Mouse (Mus musculus) neural tube, embryonic 11.5 days (tissue): Measurements from ENCODE around the gene Aldh8a1. TPM values are rescaled to one million over a fixed set of nuclear protein-coding genes. Genes with fewer than 3 reads are reported as not detected.
"Not testable (repeated sequence)": the region's sequence is repeated elsewhere in the genome, so short reads cannot be mapped to it uniquely, and the experiment has no call there.

ENCODE experiments used
- ATAC-seq: fragments of 200-750 bp; cut with Nextera tagmentation; 2 replicates; pipeline ENCODE4 v1.8.0; 2017; ENCODE audit warnings: moderate number of reproducible peaks, mild to moderate bottlenecking, moderate TSS enrichment, moderate library complexity; ENCODE audit not compliant: insufficient read depth, low FRiP score, low TSS enrichment
- DNase-seq: peaks from one replicate; pipeline ENCODE4 v3.0.0-alpha.2; 2015; ENCODE audit warnings: low spot score
- H3K27ac ChIP-seq: fragments of 300-500 bp; sonication (generic); 2 replicates; pipeline ENCODE4 v1.5.1; 2014; ENCODE audit warnings: low read depth, mild to moderate bottlenecking, low read length
- H3K27me3 ChIP-seq: fragments of 300-500 bp; sonication (generic); 2 replicates; pipeline ENCODE4 v1.6.1; 2014; ENCODE audit warnings: mild to moderate bottlenecking, low read length, mixed read lengths; ENCODE audit not compliant: control insufficient read depth, insufficient read depth
- H3K36me3 ChIP-seq: fragments of 300-500 bp; sonication (generic); 2 replicates; pipeline ENCODE4 v1.6.1; 2014; ENCODE audit warnings: mild to moderate bottlenecking, low read length, moderate library complexity, mixed read lengths; ENCODE audit not compliant: control insufficient read depth, insufficient read depth
- H3K4me1 ChIP-seq: fragments of 300-500 bp; sonication (generic); 2 replicates; pipeline ENCODE4 v1.6.1; 2014; ENCODE audit warnings: low read length, mixed read lengths; ENCODE audit not compliant: control insufficient read depth, insufficient read depth
- H3K4me2 ChIP-seq: fragments of 300-500 bp; sonication (generic); 2 replicates; pipeline ENCODE4 v1.6.1; 2014; ENCODE audit warnings: low read depth, mild to moderate bottlenecking, moderate library complexity
- H3K4me3 ChIP-seq: fragments of 300-500 bp; sonication (generic); 2 replicates; pipeline ENCODE4 v1.5.1; 2014; ENCODE audit warnings: low read depth, low read length
- H3K9ac ChIP-seq: fragments of 300-500 bp; sonication (generic); 2 replicates; pipeline ENCODE4 v1.6.1; 2014; ENCODE audit warnings: mild to moderate bottlenecking, low read length
- H3K9me3 ChIP-seq: fragments of 300-500 bp; sonication (generic); 2 replicates; pipeline ENCODE4 v1.6.1; 2016; ENCODE audit warnings: low read length; ENCODE audit not compliant: control insufficient read depth
- WGBS: fragments of 180-500 bp; shearing (Covaris S2); extraction: QIAGEN DNeasy Blood & Tissue Kit; methylation state at CpG from one replicate; pipeline ENCODE4 v1.1.7; 2014; 5-methylcytosine and 5-hydroxymethylcytosine counted together
- polyA plus RNA-seq: library from polyadenylated mRNA; unstranded; fragments of >200 nt; fragmentation: Nextera tagmentation; extraction: Ambion mirVana; gene quantifications from 2 replicates; pipeline ENCODE4 v1.2.1, GENCODE M21; 2014

Aldh8a1 gene
- polyA plus RNA-seq, 1 experiment from 2014 or later: not detected

GRCm38 (mm10) chr10:21385111-21385663 lies 8.1 kb downstream of the Aldh8a1 start:
- WGBS: 74% methylated on average over 3 of the region's 3 CpGs
- ATAC-seq (no peak), DNase-seq (no peak)
- Histone ChIP-seq H3K4me1 (no peaks in the 10 kb centered on the region), H3K27ac (no peak overlapping the region), H3K9me3 (no peaks in the 10 kb centered on the region), H3K9ac (no peak overlapping the region), H3K4me2 (no peak overlapping the region), H3K27me3 (no peaks in the 10 kb centered on the region), H3K4me3 (no peak overlapping the region), H3K36me3 (no peaks in the 10 kb centered on the region)

DNA sequence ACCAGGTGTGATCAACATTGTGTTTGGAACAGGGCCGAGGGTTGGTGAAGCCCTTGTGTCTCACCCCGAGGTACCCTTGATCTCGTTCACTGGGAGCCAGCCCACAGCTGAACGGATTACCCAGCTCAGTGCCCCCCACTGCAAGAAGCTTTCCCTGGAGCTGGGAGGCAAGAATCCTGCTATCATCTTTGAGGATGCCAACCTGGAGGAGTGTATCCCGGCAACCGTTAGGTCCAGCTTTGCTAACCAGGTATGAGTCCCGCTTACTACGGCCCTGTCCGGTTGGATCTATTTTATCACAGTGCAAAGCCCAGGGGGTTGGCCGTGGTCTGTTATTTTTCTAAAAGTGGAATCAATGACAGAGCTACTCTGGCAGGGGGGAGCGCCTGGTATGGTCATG lies 12.0 kb downstream of the Aldh8a1 start:
- no peak overlapping the region for H3K27ac ChIP-seq
- no peaks in the 10 kb centered on the region for H3K9me3 ChIP-seq
- H3K36me3 ChIP-seq: no peaks in the 10 kb centered on the region
- 91% methylated on average over 11 of the region's 11 CpGs for WGBS
- no peak for DNase-seq
- no peak overlapping the region for H3K4me2 ChIP-seq
- H3K4me3 ChIP-seq: no peak overlapping the region
- no peak overlapping the region for H3K9ac ChIP-seq
- H3K4me1 ChIP-seq: no peaks in the 10 kb centered on the region
- ATAC-seq: no peak
- no peaks in the 10 kb centered on the region for H3K27me3 ChIP-seq

GRCm38 (mm10) chr10:21390440-21390839 lies 13.3 kb downstream of the Aldh8a1 start:
- H3K27ac ChIP-seq: no peak overlapping the region
- no peaks in the 10 kb centered on the region for H3K27me3 ChIP-seq
- H3K36me3 ChIP-seq: no peaks in the 10 kb centered on the region
- no peak overlapping the region for H3K4me2 ChIP-seq
- H3K9ac ChIP-seq: no peak overlapping the region
- no peak overlapping the region for H3K4me3 ChIP-seq
- DNase-seq (no peak), ATAC-seq (no peak)
- no peaks in the 10 kb centered on the region for H3K9me3 ChIP-seq
- 95% methylated on average over 4 of the region's 4 CpGs for WGBS
- no peaks in the 10 kb centered on the region for H3K4me1 ChIP-seq

- H3K4me3 ChIP-seq: no peak overlapping the region
- no peaks in the 10 kb centered on the region for H3K36me3 ChIP-seq
- no peaks in the 10 kb centered on the region for H3K27me3 ChIP-seq
- no peak for DNase-seq
- H3K9me3 ChIP-seq: no peaks in the 10 kb centered on the region
- no peak overlapping the region for H3K4me2 ChIP-seq
- WGBS: 65% methylated on average over 4 of the region's 4 CpGs
- H3K27ac ChIP-seq: no peak overlapping the region
- no peak overlapping the region for H3K9ac ChIP-seq
- no peak for ATAC-seq
- no peaks in the 10 kb centered on the region for H3K4me1 ChIP-seq
These were observed 14.2 kb downstream of the Aldh8a1 start for GRCm38 (mm10) chr10:21391286-21391685.

DNA sequence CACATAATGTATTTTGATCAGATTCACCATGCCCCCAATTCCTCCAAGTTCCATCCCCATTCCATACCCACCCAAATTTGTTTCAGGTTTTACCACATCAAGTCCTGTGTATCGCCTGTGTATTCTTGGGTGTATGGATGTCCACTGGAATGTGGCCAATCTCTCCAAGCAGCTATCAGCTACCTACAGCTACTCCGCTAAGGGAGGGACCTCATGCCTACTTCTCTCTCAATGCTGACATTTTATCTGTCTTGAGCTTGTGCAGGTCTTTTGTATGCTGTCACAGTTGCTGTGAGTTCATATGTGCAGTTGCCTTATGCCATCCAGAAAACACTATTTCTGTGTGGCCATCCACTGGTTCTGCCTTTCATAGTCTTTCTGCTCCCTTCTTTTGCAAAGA lies 16.3 kb downstream of the Aldh8a1 start:
- DNase-seq (no peak), ATAC-seq (no peak)
- Histone ChIP-seq H3K9ac (no peak overlapping the region), H3K27me3 (no peaks in the 10 kb centered on the region), H3K27ac (no peak overlapping the region), H3K9me3 (no peaks in the 10 kb centered on the region), H3K4me3 (no peak overlapping the region), H3K36me3 (no peaks in the 10 kb centered on the region), H3K4me1 (no peaks in the 10 kb centered on the region), H3K4me2 (no peak overlapping the region)
- 93% methylated on average over 2 of the region's 2 CpGs for WGBS

DNA sequence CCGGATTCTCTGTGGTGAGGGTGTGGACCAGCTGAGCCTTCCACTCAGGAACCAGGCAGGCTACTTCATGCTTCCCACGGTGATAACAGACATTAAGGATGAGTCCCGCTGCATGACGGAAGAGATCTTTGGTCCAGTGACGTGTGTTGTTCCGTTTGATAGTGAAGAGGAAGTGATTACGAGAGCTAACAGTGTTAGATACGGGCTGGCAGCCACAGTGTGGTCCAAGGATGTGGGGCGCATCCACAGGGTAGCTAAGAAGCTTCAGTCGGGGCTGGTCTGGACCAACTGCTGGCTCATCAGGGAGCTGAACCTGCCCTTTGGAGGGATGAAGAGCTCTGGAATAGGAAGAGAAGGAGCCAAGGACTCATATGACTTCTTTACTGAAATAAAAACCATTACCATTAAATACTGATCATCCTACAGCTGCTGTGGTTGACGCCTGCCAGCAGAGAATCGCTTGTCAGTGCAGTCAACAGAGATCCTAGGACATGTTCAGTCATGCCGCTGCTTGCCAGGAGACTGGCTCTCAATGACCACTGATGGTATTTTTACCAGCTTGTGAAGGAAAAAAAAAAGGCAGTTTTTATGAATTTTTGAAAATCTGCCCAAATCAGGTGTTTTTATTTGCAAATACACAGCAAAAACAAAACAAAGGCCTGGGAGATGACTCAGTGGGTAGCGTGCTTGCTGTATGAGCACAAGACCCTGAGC lies 18.5 kb downstream of the Aldh8a1 start:
- 84% methylated on average over 14 of the region's 14 CpGs for WGBS
- Histone ChIP-seq H3K9ac (no peak overlapping the region), H3K27me3 (no peaks in the 10 kb centered on the region), H3K4me1 (no peaks in the 10 kb centered on the region), H3K36me3 (no peaks in the 10 kb centered on the region), H3K27ac (no peak overlapping the region), H3K9me3 (no peaks in the 10 kb centered on the region), H3K4me2 (no peak overlapping the region), H3K4me3 (no peak overlapping the region)
- DNase-seq (no peak), ATAC-seq (no peak)

DNA sequence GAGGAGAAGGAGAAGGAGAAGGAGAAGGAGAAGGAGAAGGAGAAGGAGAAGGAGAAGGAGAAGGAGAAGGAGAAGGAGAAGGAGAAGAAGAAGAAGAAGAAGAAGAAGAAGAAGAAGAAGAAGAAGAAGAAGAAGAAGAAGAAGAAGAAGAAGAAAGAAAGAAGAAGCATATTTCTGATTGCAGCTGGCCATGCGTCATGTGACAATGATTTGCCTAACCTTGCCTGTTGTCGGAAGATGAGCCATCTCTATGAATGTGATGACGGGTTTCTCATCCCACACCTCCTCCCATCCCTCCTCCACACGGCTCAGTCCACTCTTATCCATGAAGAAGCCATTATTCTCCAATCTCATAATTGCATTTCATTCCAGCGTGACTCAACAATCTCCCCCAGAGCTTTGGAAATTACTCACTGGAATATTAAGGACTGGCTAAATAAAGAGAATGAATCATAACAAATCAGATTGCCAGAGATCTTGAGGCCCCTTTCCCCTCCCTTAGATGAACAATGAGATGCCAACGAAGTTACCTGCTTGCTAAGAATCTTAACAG lies 21.9 kb downstream of the Aldh8a1 start:
- H3K4me3 ChIP-seq, DNase-seq, H3K27me3 ChIP-seq, H3K4me1 ChIP-seq, H3K9ac ChIP-seq, H3K36me3 ChIP-seq, ATAC-seq, H3K9me3 ChIP-seq, H3K4me2 ChIP-seq, H3K27ac ChIP-seq: not testable (repeated sequence)
- WGBS: 86% methylated on average over 6 of the region's 6 CpGs

DNA sequence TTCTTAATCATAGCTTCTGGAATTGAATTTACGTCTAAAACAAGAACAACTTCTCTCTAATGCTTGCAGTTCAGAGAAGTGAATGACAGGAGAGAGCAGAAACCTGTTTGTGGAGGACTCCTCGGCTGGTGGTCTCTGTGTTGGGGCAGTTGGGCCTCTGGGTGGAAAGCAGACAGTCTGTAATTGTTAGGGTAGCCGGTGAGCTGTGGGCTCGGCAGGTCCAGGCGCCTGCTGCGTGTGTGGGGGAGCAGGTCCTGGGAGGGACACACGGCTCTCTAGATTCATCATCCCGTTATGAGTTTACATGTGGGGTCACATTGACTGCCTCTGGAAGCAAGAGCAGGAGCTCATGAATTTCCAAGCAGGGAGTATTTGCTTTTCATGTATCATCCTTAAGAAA lies 22.5 kb downstream of the Aldh8a1 start:
- no peak overlapping the region for H3K27ac ChIP-seq

DNA sequence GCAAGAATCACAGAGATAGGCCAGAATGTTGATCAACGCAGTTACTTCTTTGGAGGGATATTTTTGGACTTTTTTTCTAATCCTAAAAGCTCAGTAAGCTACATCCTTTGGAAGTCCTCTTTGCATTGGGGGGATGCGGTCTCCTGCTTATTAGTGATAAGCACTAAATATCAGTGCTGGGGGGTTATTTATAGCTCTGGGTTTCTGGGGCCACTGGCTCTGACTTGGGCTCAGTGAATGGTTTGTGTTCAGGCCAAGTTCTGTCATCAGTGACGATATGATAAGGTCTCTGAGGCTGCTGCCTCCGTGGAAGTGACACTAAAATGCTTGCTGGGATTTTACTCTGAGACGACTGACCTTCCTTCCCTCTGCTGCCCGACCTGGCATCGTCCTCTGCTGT lies 22.9 kb downstream of the Aldh8a1 start:
- H3K4me3 ChIP-seq: no peak overlapping the region
- H3K9ac ChIP-seq: no peak overlapping the region
- H3K27me3 ChIP-seq: no peaks in the 10 kb centered on the region
- no peaks in the 10 kb centered on the region for H3K4me1 ChIP-seq
- ATAC-seq: no peak
- DNase-seq: no peak
- no peak overlapping the region for H3K4me2 ChIP-seq
- H3K27ac ChIP-seq: no peak overlapping the region
- H3K36me3 ChIP-seq: no peaks in the 10 kb centered on the region
- H3K9me3 ChIP-seq: no peaks in the 10 kb centered on the region
- WGBS: 71% methylated on average over 7 of the region's 7 CpGs

More for the DNA sequence above, 22.5 kb downstream of the Aldh8a1 start:
- 75% methylated on average over 8 of the region's 8 CpGs for WGBS
- Histone ChIP-seq H3K9ac (no peak overlapping the region), H3K4me1 (no peaks in the 10 kb centered on the region), H3K27me3 (no peaks in the 10 kb centered on the region), H3K9me3 (no peaks in the 10 kb centered on the region), H3K4me2 (no peak overlapping the region), H3K4me3 (no peak overlapping the region), H3K36me3 (no peaks in the 10 kb centered on the region)
- ATAC-seq (no peak), DNase-seq (no peak)
